Mouse (Mus musculus) monocyte, adult 2 months (primary cell): ENCODE data around the gene Nog.
A peak's percentile ranks its signal among the peaks of the same experiment; 100 is the strongest.

Experiments used
- DNase-seq, 2 experiments: peaks; one replicate each; pipeline ENCODE4 v3.0.0; 2022; ENCODE audit warnings: low spot score in 2 of 2, low read depth in 1 of 2

Nog gene

GRCm38 (mm10) chr11:89302056-89302815 lies at the start of gene Nog:
Nog (minus strand) TSS chr11:89302332.
- no peak for DNase-seq

GRCm38 (mm10) chr11:89340238-89340637 lies 38.1 kb upstream of the Nog start:
- no peak for DNase-seq

DNA sequence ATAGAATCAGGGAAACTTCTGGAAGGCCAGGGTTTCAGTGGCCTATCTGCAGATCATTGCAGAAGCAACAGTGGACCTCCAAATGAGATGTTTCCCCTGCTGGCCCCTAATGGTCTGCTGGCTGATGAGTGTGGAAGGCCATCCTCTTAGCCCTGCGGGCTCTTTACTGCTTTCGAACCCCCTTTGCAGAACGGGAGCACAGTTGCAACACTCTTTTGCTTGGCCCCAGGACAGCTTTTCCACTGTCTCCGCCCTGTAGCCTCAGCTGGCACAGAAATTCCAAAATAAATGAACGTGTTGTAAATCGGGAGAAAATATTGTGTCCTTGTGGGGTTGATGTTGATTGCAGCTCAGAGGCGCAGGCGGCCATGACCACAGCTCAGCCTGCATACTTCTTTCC lies 37.7 kb upstream of the Nog start:
- DNase-seq = no peak

DNA sequence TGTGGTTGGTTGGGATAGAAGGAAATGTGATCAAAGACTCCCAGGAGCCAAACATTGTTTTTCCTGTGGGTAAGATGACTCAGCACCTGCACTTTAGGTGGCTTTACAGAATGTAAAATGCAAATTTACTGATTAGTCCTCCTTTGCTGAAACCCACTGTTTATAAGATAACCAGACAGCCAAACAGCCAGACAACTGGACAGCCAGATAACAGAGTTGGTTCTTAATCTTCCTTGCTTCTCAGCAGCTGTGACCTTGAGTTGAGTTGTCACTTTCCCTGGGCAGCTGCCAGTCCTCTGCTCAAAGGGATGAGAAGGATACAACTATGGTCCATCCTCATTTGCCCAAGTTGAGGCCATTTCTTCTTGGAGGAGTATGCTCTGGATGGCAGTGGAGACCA lies 35.8 kb upstream of the Nog start:
- DNase-seq = no peak

DNA sequence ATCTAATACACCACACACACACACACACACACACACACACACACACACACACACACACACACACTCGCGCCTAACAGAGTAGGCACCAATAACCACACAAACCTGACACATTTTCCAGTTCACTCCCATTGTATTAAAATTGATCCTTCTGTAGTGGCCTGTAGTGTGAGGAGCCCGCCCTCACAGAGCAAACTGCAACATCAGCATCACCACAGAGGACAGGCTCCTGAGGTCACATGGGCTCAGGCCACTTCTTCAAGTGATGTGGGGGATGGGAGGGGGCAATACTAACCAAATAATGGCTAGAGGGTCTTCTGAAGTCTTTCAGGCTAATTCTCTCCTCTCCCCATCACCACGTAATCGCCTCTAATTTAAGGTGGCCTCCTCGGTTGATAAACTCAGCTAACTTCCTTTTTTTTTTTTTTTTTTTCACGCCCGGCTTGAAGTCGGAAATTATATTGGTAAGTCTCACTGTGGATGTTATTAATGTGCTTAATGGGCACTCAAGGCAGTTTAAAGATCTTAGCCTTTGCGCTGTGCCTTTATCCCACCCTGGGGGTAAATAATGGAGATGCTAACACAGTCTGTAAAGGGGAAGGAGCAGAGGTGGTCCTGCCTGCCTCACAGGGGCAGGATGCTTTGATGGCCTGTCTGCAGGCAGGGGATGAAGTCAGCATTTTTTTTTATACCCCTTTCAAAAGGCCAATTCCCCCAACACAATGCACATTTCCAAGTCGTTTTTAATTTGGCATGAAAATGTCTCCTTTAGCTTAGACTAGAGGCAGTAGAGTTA lies 25.2 kb upstream of the Nog start:
- DNase-seq = no peak

DNA sequence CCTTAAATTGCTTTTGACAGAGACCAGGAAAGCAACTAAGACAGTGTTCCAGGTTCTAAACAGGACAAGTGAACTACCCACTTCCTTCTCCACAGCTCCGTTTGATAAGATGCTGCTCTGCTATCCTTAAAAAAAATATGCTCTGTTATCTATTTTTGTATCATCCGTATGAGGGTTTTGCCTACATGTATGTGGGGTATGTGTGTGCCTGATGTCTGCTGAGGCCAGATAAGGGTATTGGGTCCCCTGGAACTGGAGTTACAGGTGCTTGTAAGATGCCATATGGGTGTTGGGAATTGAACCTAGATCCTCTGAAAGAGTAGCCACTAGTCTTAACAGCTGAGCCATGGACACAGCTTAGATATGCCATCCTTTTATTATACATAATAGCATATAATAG lies 19.6 kb upstream of the Nog start:
- DNase-seq = no peak

GRCm38 (mm10) chr11:89319675-89320074 lies 17.5 kb upstream of the Nog start:
- DNase-seq = no peak

DNA sequence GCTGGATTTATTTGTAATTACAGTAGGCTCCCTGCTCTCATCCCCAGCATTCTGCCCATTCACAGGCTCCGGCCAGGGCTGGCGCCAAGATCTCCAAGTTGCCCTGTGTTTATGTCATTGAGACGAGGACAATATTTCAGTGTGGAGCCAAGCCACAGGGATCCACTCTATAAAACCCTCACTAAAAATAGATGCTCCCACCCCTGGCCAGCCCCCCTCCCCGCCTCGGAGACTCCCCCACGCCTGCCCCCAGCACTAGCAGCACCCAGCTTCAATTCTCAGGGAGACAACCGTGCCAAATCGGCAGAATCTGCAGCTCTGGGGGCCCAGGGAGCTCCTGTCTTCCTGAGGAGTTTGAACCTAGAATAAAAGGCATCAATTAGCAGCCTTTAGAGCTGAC lies 16.2 kb upstream of the Nog start:
- no peak for DNase-seq

- no peak for DNase-seq
These were observed 15.6 kb upstream of the Nog start for GRCm38 (mm10) chr11:89317757-89318156.

DNA sequence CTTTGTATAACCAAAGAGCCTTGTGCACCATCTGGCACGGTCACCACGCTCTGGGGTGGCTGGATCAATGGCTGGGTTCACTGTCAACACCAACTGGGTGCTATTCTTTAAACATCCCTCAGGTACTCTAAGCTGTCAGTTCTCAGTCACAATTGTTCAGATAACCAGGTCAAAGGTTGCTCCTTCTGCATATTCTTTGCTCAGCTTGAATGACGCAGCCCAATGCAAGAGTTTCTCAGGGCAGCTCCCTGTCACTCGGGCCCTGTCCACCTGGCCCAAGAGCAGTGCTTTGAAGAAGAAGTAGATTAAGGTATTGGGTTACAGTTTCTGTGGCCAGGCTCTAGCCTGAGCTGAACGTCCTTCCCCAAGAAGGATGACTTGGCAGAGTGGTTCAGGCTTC lies 12.2 kb upstream of the Nog start:
- DNase-seq = no peak

DNA sequence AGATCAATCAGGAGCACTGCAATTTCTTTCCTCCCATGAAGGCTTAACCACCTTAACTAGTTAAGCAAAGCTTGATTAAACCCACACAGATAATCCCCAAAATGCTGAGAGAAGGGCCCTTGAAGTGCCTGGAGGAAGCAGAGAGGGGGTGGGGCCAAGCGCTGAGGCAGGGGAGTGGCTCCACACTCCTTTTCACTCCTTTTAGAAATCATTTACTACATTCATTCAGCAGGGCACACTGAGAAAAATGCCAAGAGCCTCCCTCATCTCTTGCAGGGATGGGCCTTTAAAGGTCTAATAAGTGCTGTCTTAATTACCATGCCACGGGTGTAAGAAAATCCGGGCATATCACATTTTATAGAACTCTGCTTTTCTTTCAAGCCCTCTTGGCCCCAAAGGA lies 10.2 kb upstream of the Nog start:
- no peak for DNase-seq

DNA sequence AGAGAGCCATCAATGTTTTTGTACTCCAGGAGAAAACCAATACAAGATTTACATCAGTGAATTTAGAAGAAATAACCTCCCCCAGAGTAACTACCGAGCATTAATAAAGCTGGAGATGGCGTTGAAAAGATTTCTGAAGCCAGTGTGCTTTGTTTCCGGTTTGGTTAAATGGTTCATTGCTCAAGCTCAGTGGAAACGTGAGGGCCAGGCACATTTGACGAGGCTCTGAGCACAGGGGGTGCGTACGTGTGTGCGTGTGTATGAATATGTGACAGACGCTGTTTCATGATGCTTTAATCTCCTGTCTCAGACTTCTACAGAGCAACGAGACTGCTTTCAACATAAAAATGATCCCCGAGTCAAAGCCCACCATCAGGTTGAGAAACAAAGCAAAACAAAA lies 8.1 kb upstream of the Nog start:
- DNase-seq = no peak

DNA sequence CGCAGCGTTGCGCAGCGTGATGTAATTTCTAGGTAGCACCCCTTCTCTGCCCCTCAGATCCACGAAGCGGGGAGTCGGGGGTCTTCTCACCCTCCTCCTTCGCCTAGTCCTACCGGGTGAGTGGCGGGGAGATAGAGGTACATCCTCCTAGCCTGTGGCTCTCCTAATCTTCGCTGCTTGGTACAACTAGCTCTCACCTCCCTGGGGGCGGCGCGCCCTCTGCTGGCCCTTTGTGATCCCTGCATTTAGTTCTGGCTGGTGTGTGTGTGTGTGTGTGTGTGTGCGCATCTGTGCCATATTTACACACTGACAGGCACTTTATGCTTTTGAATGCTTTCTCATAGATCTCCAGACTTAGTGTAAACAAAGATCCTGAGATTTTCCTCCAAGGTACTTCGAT lies 1.3 kb upstream of the Nog start:
- DNase-seq = peak; percentile 9 to 14

DNA sequence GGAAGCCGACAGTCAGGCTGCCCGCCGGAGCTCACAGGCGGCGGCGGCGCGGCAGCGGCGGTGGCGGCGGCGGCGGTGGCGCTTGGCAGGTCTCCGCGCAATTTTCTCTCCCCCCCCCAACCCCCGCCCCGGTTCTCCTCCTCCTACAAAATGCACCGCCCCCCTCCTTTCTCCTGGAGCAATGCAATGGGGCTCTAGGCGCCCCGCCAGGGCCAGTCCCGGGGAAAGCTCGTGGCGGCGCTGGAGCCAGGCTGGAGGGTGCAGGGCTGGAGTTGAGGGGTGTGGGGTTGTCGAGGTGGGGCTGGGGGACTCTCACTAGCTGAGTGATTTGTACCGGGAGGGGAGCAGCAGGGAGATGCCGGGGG lies 666 bp upstream of the Nog start:
- DNase-seq = no peak

- no peak for DNase-seq
These were observed 639 bp downstream of the Nog start for GRCm38 (mm10) chr11:89301331-89302055.

DNA sequence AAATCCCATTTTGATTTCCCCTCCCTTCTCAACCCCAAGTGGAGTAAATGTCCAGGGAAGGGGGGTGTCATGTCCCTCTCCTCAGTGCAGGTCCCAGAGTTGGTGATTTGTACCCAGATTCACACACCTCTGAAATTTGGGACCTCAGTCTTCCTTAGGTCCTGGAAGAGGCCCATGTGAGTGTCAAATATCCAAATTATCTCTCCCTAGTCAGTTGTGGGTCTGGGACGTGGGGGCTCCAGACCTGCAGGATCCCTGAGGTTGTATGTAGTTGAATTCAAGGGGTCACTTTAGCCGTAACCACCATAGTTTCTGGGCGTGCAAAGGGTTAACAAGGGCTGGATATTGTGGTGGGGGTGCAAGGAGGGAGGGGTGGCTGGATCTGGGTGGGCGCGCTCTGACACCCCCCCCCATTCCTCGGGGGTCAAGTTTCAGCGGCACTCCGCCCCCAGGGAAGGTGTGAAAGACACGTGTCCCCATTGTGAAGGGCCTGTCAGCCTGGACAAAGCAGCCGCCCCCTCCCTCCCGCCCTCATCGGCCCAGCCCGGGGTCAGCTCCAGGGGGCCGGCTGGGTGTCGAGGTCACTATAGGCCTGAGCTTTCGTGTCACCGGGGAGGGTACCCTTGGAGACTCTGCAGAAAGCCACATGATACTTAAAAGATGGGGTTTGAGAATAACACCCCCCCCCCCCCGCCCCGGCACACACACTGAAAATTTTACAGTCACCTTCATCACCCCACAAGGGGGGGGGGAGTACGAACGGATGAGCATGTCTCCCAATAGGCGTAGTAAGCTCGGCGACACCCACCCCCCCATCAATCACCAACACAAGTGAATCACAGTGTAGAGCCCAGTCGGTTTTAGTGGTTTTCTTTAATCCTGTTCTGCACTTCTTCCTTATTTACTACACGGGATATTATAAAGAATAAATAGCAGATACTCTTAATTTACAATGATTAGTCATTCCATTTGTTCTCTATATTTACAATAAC lies 2.1 kb downstream of the Nog start:
- no peak for DNase-seq

DNA sequence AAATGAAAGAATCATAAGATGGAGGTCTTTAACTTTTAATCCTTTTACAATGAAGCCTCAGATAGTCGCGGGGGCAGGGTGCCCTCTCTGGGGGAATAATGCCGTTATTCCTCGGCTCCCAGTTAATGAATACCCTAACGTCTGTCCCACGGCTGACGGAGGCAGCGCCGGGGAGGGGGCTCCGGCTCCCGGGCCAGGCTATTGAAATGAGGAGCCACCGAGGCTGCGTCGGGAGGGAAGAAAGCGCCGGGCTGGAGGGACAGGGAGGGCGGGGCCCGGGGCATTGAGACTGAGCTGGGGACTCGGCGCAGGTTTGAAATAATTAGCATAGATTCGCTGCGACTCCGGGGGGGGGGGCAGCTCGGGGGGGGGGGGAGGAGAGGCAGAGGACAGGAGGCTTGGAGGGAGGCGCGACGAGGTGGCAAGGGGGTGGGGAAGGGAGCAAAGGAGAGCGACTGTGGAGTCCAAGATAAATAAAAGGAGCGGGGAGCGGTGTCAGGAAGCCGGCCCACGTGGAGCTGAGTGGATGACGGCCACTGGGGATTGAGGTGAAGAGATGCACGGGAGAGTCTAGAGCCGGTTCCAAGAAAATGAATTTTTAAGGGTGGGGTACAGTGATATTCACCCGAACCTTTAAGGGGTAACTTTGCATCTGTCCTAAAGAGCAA lies 2.9 kb downstream of the Nog start:
- DNase-seq = no peak

GRCm38 (mm10) chr11:89298285-89299010 lies 3.7 kb downstream of the Nog start:
- no peak for DNase-seq

DNA sequence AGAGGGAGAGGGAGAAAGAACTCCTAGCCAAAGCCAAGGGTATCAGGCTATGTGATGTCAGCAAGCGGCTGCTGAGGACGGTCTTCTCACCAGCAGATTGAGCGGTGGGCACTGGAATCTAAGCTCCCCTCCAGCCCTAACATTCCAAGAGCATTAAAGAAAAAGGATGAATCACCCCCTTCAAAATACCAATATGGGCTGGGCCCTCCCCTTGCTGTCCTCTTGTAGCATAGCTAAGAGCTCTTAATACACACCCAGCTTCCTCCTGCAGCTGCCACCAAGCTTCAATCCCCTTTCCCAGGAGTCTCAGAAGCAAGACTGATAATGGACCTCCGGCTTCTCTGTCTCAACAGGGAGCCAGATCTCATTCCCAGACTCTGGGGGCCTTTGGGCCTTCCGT lies 4.6 kb downstream of the Nog start:
- DNase-seq = no peak
